Mouse (Mus musculus): ENCODE data around the gene Olfr279. TPM values are rescaled to one million over a fixed set of nuclear protein-coding genes. Genes with fewer than 3 reads are reported as not detected.

Gene Olfr279
- polyA plus RNA-seq (2012): not detected in 2 replicates

GRCm38 (mm10) chr15:98492102-98492501 lies at the start of gene Olfr279:
Gene Olfr279, plus strand, starts transcription at chr15:98492402.
- no peaks in the 10 kb centered on the region for H3K27me3 ChIP-seq (ENCODE audit: control insufficient read depth)
- TF ChIP-seq GATA1 (IDR thresholded peaks at IDR 0.05; ENCODE audit: low read length): no peak
- no peak for TF ChIP-seq TAL1 (IDR thresholded peaks at IDR 0.05; ENCODE audit: low read length)

GRCm38 (mm10) chr15:98444561-98444960 lies 47.6 kb upstream of the Olfr279 start:
- no peaks in the 10 kb centered on the region for H3K36me3 ChIP-seq (ENCODE audit: control insufficient read depth)
- TF ChIP-seq TAL1 (IDR thresholded peaks at IDR 0.05; ENCODE audit: low read length) (no peak), GATA1 (IDR thresholded peaks at IDR 0.05; ENCODE audit: low read length) (no peak)
- H3K4me3 ChIP-seq (replicated peaks): no peak overlapping the region

More at GRCm38 (mm10) chr15:98492102-98492501, at the start of gene Olfr279:
- H3K36me3 ChIP-seq (ENCODE audit: control insufficient read depth): no peaks in the 10 kb centered on the region
- H3K9me3 ChIP-seq (ENCODE audit: control insufficient read depth, low read length): peaks cover 7% of the 10 kb centered on the region
- no peak within 1 kb of the TSS for H3K4me3 ChIP-seq (replicated peaks)
- peaks cover 4% of the 10 kb centered on the region for H3K4me1 ChIP-seq (ENCODE audit: control insufficient read depth)

GRCm38 (mm10) chr15:98448521-98448920 lies 43.7 kb upstream of the Olfr279 start:
- H3K9me3 ChIP-seq (ENCODE audit: control insufficient read depth, low read length): no peaks in the 10 kb centered on the region
- H3K36me3 ChIP-seq (ENCODE audit: control insufficient read depth): no peaks in the 10 kb centered on the region
- H3K4me3 ChIP-seq (replicated peaks): no peak overlapping the region
- H3K4me1 ChIP-seq (ENCODE audit: control insufficient read depth): no peaks in the 10 kb centered on the region
- TF ChIP-seq TAL1 (IDR thresholded peaks at IDR 0.05; ENCODE audit: low read length) (no peak), GATA1 (IDR thresholded peaks at IDR 0.05; ENCODE audit: low read length) (no peak)
- no peaks in the 10 kb centered on the region for H3K27me3 ChIP-seq (ENCODE audit: control insufficient read depth)

More at GRCm38 (mm10) chr15:98444561-98444960, 47.6 kb upstream of the Olfr279 start:
- no peaks in the 10 kb centered on the region for H3K4me1 ChIP-seq (ENCODE audit: control insufficient read depth)
- H3K27me3 ChIP-seq (ENCODE audit: control insufficient read depth): no peaks in the 10 kb centered on the region
- peaks cover 2% of the 10 kb centered on the region; the same call in 1 of the 2 replicates for H3K9me3 ChIP-seq (ENCODE audit: control insufficient read depth, low read length)

GRCm38 (mm10) chr15:98452288-98452687 lies 39.9 kb upstream of the Olfr279 start, which contains the start of gene Olfr281:
Gene Olfr281, plus strand, starts transcription at chr15:98452588.
- Histone ChIP-seq H3K27me3 (ENCODE audit: control insufficient read depth) (no peaks in the 10 kb centered on the region), H3K4me3 (replicated peaks) (no peak within 1 kb of the TSS), H3K36me3 (ENCODE audit: control insufficient read depth) (no peaks in the 10 kb centered on the region), H3K9me3 (ENCODE audit: control insufficient read depth, low read length) (no peaks in the 10 kb centered on the region), H3K4me1 (ENCODE audit: control insufficient read depth) (no peaks in the 10 kb centered on the region)
- TF ChIP-seq TAL1 (IDR thresholded peaks at IDR 0.05; ENCODE audit: low read length) (no peak), GATA1 (IDR thresholded peaks at IDR 0.05; ENCODE audit: low read length) (no peak)

- no peaks in the 10 kb centered on the region for H3K36me3 ChIP-seq (ENCODE audit: control insufficient read depth)
- no peaks in the 10 kb centered on the region for H3K9me3 ChIP-seq (ENCODE audit: control insufficient read depth, low read length)
- TF ChIP-seq GATA1 (IDR thresholded peaks at IDR 0.05; ENCODE audit: low read length): no peak
- no peak for TF ChIP-seq TAL1 (IDR thresholded peaks at IDR 0.05; ENCODE audit: low read length)
- H3K4me3 ChIP-seq (replicated peaks): no peak within 1 kb of the TSS
- H3K4me1 ChIP-seq (ENCODE audit: control insufficient read depth): no peaks in the 10 kb centered on the region
- no peaks in the 10 kb centered on the region for H3K27me3 ChIP-seq (ENCODE audit: control insufficient read depth)
These were observed 22.6 kb upstream of the Olfr279 start, which contains the start of gene OR5BS1P for GRCm38 (mm10) chr15:98469596-98469995. Gene OR5BS1P, plus strand, starts transcription at chr15:98469896.

GRCm38 (mm10) chr15:98471539-98471938 lies 20.7 kb upstream of the Olfr279 start:
- Histone ChIP-seq H3K27me3 (ENCODE audit: control insufficient read depth) (no peaks in the 10 kb centered on the region), H3K4me3 (replicated peaks) (no peak overlapping the region), H3K4me1 (ENCODE audit: control insufficient read depth) (no peaks in the 10 kb centered on the region), H3K9me3 (ENCODE audit: control insufficient read depth, low read length) (no peaks in the 10 kb centered on the region), H3K36me3 (ENCODE audit: control insufficient read depth) (no peaks in the 10 kb centered on the region)
- no peak for TF ChIP-seq TAL1 (IDR thresholded peaks at IDR 0.05; ENCODE audit: low read length)
- no peak for TF ChIP-seq GATA1 (IDR thresholded peaks at IDR 0.05; ENCODE audit: low read length)

GRCm38 (mm10) chr15:98474958-98475357 lies 17.2 kb upstream of the Olfr279 start:
- Histone ChIP-seq H3K4me3 (replicated peaks) (no peak overlapping the region), H3K9me3 (ENCODE audit: control insufficient read depth, low read length) (no peaks in the 10 kb centered on the region), H3K36me3 (ENCODE audit: control insufficient read depth) (no peaks in the 10 kb centered on the region), H3K4me1 (ENCODE audit: control insufficient read depth) (no peaks in the 10 kb centered on the region), H3K27me3 (ENCODE audit: control insufficient read depth) (no peaks in the 10 kb centered on the region)
- TF ChIP-seq TAL1 (IDR thresholded peaks at IDR 0.05; ENCODE audit: low read length) (no peak), GATA1 (IDR thresholded peaks at IDR 0.05; ENCODE audit: low read length) (no peak)

GRCm38 (mm10) chr15:98475382-98475781 lies 16.8 kb upstream of the Olfr279 start:
- Histone ChIP-seq H3K9me3 (ENCODE audit: control insufficient read depth, low read length) (no peaks in the 10 kb centered on the region), H3K4me1 (ENCODE audit: control insufficient read depth) (no peaks in the 10 kb centered on the region), H3K4me3 (replicated peaks) (no peak overlapping the region), H3K27me3 (ENCODE audit: control insufficient read depth) (no peaks in the 10 kb centered on the region), H3K36me3 (ENCODE audit: control insufficient read depth) (no peaks in the 10 kb centered on the region)
- TF ChIP-seq TAL1 (IDR thresholded peaks at IDR 0.05; ENCODE audit: low read length) (no peak), GATA1 (IDR thresholded peaks at IDR 0.05; ENCODE audit: low read length) (no peak)

GRCm38 (mm10) chr15:98476281-98476680 lies 15.9 kb upstream of the Olfr279 start:
- Histone ChIP-seq H3K4me1 (ENCODE audit: control insufficient read depth) (no peaks in the 10 kb centered on the region), H3K9me3 (ENCODE audit: control insufficient read depth, low read length) (no peaks in the 10 kb centered on the region), H3K4me3 (replicated peaks) (no peak overlapping the region), H3K27me3 (ENCODE audit: control insufficient read depth) (no peaks in the 10 kb centered on the region), H3K36me3 (ENCODE audit: control insufficient read depth) (no peaks in the 10 kb centered on the region)
- no peak for TF ChIP-seq GATA1 (IDR thresholded peaks at IDR 0.05; ENCODE audit: low read length)
- TF ChIP-seq TAL1 (IDR thresholded peaks at IDR 0.05; ENCODE audit: low read length): no peak
